Mouse (Mus musculus) gastrocnemius, postnatal 36 days (tissue): ENCODE data around the gene Rsf1. TPM values are rescaled to one million over a fixed set of nuclear protein-coding genes. Genes with fewer than 3 reads are reported as not detected.
A peak's percentile ranks its signal among the peaks of the same experiment; 100 is the strongest.

ENCODE experiments used
- DNase-seq, 2 experiments: peaks; one replicate each; pipeline ENCODE4 v3.0.0; 2022
- intact Hi-C: fragments of 180-260 bp; cut with DNase I; formaldehyde crosslinking; loops from one replicate; pipeline ENCODE4 v1.15.1; 2025
- total RNA-seq, 2 experiments: library from RNA; stranded (reverse); gene quantifications; 2 replicates each; pipeline ENCODE4 v1.2.3; 2021

Rsf1 gene
- total RNA-seq, 2 experiments from 2014 or later: 11.9 to 13.4 TPM

DNA sequence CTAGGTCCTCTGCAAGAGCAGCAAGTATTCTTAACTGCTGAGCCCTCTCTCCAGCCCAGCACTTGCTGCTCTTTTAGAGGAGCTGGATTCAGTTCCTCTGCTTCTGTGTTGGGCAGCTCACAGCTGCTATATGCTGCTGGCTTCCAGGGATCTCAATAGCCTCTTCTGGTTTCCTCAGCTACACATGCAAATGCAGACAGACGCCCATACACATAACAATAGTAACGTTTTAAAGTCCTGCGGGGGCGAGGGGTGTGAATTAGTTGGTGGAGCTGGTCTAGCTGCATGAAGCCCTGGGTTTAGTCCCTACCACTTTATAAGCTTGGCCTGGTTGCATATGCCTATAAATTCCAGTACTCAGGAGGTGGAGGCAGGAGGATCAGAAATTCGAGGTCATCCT is 139.4 kb downstream of the Rsf1 start:
- intact Hi-C loops: no loop called here
- DNase-seq: no peak

DNA sequence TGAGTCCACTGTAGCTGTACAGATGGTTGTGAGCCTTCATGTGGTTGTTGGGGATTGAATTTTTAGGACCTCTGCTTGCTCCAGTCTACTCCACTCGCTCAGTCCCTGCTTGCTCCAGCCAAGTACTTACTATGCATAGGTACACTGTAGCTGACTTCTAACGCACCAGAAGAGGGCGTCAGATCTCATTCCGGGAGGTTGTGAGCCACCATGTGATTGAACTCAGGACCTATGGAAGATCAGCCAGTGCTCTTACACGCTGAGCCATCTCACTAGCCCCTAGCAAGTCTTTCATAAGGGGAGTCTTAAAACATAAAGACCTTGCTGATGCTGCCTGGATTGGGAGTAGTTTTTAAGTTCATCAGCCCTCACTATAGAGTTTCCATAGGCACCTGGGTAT is 140.4 kb downstream of the Rsf1 start:
- DNase-seq: no peak
- intact Hi-C loops: no loop called here

DNA sequence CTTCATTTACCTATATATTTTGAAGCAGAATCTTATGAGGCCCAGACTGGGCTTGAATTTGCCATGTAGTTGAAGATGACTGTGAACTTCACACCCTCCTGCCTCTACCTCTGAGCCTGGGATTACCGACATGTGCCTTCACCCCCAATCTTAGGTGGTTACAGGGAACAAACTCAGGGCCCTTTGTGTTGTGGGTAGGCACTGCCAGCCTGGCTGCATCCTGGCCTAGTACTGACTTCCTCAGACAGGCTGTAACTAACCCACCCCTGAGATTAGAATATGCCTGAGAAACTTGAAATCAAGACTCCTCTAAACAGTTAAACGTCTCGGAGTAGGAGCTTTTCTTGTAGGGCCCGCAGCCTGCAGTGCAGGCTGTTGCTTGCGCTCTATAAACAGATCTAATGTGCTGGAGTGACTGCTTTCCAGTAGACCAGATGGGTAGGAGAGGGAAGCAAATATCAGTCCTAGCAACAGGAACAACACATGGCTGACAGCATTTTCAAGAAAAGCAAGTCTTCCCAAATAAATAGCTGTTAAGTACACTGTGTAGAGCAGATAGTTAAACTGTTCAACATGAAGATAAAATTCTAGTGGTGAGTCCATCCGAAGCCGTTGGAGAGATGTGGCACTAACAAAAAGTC is 142.7 kb downstream of the Rsf1 start:
- DNase-seq: no peak
- intact Hi-C loops: no loop called here

DNA sequence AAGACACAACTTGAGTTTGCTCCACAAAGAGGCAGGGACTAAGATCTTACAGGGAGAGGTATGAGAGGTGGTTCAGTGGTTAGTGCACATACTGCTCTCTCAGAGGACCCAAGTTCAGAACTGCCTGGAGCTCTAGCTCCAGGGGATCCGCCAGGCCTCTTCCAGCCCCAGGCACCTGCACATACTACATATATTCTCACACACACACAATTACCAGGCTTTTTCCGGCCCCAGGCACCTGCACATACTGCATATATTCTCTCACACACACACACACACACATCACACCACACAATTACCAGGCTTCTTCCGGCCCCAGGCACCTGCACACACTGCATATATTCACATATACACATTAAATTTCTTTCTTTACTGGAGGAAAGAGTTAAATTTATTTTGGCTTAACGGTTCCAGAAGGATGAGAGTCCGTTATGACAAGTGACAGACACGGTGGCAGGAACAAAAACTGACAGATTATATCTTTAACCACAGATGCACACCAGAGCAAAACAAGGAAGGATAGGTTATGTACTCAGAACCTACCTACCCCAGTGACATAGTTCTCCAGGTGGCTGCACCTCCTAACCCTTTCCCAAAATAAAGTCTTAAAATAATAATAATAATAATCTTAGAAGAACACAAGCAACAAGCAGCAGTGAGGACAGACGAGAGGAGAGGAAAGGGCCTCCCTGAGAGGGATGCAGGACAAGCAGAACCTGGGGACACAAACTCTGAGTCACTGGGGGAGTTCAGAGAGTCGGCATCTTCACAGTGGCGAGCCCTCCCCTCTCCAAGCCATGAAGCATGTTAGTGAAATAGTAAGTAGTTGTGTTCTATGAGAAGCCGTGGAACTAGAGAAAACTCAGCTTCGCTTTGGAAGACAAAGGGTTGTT is 144.2 kb downstream of the Rsf1 start:
- intact Hi-C loops: no loop called here

DNA sequence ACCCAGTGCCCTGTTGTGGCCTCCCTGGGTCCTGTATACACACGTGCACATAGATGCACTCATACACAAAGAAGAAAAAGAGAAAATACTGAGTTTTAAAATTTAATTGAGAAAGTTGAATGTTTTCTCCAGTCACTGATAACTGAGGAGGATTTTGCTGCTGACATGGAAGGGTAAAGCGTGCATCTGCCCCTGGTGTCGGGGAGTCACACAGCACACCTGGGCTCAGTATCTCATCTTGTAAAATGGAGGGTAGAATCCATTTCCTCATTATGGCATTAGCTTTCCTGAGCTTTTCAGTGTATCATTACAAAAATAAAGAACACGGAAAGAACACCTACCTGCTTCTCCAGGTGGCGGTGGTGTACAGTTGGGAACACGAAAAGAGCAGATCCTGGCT is 145.7 kb downstream of the Rsf1 start:
- no peak for DNase-seq
- intact Hi-C loops: no loop called here

More for the DNA sequence above, 144.2 kb downstream of the Rsf1 start:
- DNase-seq: no peak

DNA sequence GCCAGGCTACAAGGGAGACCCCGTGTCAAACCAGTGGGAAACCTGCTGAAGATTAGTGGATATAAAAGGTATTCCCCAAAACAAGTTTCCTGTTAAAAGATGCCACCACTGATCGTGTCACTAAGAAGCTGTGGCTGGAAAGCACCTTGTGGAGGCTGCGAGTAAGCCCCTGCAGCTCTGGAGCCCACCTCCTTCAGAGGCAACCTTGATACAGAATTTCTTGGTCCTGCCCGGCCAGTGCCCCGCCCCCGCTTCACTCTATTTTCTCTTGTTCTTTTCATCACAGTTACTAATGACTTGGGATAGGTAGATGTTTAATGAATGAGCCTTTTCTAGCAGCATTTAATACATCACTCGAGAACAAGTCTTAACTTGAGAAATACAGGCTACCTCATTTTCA is 146.4 kb downstream of the Rsf1 start:
- intact Hi-C loops: no loop called here
- no peak for DNase-seq

DNA sequence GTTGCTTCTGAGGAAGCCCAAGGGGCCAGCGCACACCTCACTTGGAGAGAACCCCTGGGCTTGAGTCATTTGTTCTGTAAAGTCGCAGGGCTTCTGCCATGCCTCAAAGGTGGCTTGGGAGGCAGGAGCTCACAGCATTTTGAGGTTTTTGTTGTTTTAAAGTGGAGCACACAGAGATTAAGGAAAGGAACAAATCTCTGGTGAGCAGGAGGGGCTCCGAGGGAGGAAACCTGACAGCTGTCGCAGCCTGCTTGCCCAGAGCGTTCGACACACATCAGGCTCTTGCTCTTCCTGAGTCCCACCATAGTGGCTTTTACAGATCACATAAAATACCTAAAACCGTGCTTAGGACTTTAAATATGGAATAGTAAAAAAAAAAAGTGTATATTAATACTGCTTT is 147.1 kb downstream of the Rsf1 start:
- DNase-seq: no peak
- intact Hi-C loops: no loop called here

DNA sequence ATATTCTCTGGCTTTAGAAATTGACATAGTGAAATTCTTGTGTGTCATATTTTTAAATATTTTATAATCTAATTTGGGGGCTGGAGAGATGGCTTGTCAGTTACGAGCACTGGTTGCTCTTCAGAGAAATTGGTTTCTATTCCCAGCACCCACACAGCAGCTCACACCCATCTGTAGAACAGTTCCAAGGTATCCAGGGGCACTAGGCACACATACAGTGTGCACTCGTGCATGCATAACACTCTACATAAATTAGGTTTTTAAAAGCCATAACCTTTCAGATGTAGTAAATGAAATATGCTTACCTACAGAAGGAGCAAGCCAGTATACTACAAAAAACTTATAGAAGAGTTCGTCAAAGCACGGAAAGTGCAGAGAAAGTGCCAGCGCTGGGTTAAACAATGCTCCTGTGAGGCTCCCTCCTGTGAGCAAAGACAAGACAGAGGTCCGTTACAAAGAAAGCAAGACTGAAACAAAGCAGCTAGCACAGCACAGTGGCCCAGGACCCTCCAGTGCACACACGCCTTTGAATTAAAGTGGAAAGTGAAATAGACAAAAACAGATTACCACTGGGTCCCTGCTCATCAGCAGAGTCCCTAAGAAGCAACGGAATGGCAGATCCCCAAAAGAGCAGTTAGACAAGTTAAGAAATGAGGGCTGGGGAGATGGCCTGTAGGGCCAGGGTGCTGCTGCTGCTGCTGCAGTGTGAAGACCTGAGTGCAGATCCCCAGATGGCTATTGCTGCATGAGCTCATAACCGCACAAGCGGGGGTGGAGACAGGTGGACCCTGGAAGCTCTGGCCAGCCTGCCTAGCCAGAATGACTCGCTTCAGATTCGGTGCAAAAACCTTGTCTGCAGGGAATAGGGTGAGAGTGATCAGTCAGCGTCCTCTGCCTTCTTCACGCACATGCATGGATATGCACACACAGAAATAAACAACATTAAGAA is 149.3 kb downstream of the Rsf1 start:
- intact Hi-C loops: no loop called here
- DNase-seq: no peak

DNA sequence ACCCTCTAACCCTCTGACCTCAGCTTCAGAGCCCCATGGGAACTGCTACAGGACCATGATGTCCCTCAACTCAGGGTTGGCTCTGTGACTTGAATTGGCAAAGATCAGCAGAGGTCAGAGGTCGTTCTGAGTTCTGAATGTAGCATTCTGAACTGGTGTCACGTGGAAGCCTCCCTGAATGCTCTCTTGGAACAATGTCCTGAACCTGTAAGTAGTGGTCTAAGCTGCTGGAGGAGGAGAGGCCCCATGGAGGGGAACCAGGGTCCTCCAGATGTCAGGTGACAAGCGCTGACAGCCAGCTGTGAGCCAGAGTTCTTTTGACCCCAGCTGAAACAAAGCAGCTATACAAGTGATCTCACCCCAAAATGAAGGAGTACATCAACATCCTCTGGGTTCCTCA is 150.7 kb downstream of the Rsf1 start:
- intact Hi-C loops: no loop called here
- DNase-seq: no peak

DNA sequence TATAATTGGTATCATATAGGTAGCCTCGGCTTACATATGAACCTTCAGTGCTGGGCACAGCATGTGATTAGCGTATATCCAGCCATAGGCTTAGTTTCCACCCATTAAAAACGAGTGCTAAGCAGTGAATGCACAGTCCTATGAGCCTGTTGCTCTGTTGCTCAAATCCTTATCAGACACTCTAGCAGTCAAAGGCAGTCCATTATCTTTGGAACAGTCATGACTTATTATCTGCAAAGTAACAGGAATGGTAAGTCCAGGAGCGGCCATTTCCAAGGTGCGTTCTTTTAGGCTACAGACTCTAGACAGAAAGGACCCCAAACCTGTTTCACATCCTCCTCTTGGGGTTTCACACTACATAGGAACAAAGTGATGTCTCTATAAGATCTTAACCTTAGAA is 153.9 kb downstream of the Rsf1 start:
- no peak for DNase-seq
- intact Hi-C loops: no loop called here

DNA sequence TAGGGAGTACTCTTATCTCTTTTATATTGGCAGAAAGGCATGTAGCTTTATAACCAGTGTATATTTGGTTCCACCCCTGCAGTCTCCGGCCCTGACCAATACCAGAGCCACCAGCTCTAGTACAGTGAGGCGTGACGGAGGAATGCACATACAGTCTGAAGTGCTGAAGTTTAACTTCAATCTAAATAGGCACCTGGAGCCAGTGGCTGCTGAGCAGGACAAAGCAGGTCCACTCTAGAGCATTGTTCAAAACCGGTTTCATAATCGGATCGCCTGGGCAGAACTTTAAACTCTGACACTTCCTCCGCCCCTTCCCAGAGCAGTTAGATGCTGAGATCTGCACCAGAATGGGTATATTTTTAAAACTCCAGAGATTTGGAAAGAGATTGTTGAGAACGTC is 155.3 kb downstream of the Rsf1 start:
- intact Hi-C loops: no loop called here
- no peak for DNase-seq

DNA sequence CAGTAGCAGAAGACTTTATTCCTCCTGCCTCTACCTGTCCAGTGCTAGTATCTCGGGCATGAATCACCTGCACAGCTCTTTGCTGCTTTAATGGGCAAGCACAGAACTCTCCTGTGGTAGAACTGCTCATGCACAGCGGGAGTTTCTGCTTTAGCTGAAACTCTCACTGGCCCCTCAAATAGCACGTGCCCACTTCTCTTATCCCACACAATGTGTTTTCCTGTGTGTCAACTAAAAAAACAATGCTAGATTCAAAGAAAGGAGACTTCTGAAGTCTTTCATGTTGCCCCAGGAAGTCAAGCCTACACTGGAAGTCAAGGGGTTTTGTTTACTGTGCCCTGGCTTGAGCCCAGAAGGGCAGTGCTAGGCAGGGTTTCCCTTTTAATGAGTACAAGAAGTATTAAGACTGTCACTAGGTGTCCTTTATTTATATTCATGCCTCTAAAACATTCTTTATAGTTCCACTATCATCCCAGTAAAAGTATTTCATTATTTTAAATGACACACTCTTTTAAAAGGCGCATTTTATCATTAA is 156.3 kb downstream of the Rsf1 start:
- DNase-seq: no peak
- intact Hi-C loops: no loop called here

DNA sequence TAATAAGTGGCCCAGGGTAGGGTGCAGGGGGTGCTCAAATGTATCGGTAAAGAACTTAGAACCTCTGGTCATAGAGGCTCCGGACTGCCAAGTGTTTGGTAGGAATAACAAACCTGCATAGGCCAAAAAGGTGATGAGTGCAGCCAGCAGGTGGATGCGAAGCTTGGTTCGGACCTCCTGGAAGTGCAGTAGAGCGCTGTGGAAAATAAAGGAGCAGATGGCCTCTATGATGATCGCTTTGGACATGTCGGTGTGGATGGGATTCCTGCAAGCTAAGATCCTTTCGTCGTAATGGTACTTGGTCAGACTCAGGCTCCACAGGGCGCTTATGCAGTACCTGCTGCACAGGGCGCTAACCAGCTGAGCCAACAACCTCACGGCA is 157.6 kb downstream of the Rsf1 start:
- no peak for DNase-seq
- intact Hi-C loops: no loop called here

DNA sequence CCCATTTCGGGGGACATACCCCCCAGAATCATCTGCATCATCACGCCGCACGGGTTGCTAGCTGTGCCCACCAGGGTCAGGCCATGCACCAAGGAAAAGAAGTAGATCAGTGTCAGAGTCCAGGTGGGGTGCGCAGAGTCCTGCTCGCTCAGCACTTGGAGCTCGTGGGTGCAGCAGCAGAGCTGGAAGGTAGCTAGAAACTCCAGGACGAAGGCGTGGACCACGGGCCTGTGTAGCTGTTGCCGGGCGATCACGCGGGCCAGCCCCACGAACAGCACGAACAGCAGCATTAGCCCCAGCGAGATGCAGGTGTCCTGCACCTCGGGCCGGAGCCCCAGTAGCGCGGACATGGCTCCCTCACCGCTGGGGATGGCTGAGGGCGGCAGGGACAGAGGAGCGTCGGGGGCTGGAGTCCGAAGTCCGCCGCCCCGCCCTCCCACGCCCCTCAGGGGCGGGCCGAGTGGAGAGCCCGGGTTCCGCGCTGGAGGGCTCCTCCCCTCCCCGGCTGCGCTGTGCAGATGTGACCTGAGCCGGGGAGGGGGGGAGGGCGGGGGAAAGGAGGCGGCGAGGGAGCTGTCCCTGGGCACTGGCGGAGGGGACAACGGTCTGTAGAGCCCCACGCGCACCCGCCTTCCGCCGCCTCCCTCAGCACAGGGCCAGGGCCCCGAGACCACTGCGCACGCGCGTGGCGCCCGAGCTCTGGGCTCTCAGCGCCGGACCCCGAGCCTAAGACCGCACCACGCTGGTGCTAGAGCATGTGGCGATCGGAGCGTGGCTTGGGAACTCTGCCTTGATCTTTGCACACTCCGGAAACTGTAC is 158.2 kb downstream of the Rsf1 start, which contains the start of gene Aqp11:
Gene Aqp11 (minus strand): TSS at position 652 of the 819 bp plus-strand sequence.
- intact Hi-C loops: no loop called here
- peak; percentile 80 to 82 for DNase-seq

DNA sequence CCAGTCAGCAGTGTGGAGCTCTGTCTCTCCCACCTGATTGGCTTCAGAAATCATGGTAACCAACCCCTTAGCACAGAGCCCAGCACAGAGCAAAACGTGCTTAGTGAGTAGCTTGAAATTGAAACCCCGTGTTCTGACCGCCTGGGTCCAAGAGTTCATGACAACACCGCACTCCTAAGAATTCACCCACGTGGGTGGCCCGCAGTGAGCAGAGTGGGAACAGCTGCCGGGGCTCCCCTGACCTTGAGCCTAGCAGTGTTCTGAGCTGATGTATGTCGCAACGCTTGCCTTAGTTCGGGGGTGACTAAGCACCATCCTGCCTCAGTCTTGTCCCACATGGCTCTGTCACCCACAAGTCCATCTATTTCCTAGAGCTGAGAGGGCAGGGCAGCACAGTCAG is 161.3 kb downstream of the Rsf1 start:
- intact Hi-C loops: loop anchor here (5.0 to 10.0 kb wide), 2 partner anchors 346 to 384 kb away; no protein-coding TSS in a partner anchor
- no peak for DNase-seq

DNA sequence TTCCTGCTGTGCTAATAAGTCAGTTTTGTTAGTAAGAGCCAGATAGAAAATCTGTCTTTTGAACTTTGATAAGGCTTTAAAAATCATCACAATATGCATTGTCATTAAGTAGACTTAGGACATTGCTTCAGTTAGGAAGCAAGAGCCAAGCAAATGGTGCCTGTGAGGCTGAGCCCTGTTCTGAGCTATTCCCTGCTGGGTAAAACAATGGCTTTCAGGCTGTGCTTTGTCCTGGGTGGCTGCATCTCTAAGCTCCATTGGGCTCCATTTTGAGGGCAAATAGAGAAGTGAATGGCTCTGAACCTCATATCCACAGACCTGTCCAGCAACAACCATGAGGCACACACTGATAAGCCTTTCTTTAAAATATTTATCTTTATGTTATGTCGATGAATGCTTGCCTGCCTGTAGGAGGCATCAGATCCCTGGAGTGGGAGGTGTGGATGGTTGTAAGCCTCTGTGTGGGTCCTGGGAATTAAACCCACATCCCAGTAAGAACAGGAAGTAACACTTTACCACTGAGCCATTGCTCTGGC is 162.1 kb downstream of the Rsf1 start:
- intact Hi-C loops: loop anchor here (5.0 to 10.0 kb wide), 2 partner anchors 345 to 383 kb away; no protein-coding TSS in a partner anchor
- DNase-seq: no peak
